ENCODE assay signal across 8 mouse cellular contexts in genomic region chr11:121701244-121701643, GRCm38 (mm10). TPM values are rescaled to one million over a fixed set of nuclear protein-coding genes. Genes with fewer than 3 reads are reported as not detected.
A peak's percentile ranks its signal among the peaks of the same experiment; 100 is the strongest.
DNase-seq lines count a peak whose midpoint lies in the region; ATAC-seq and TF ChIP-seq lines count a peak whose summit lies in the region.

Gene Metrnl (plus strand): TSS chr11:121701544.

- H3K9me3 ChIP-seq in heart, embryonic 10.5 days: no peaks in the 10 kb centered on the region
- H3K9me3 ChIP-seq in limb, embryonic 12.5 days: no peaks in the 10 kb centered on the region
- no peaks in the 10 kb centered on the region for H3K9me3 ChIP-seq in stomach, embryonic 14.5 days (ENCODE audit: control insufficient read depth, low read depth, low read length)

- no peak for ATAC-seq in Patski
- ATAC-seq in limb, embryonic 12.5 days (ENCODE audit: insufficient number of reproducible peaks, insufficient read depth, low FRiP score, low TSS enrichment, low read depth): no peak
- ATAC-seq in stomach, embryonic 14.5 days (ENCODE audit: insufficient number of reproducible peaks, insufficient read depth, low FRiP score, low read depth): no peak

- no peaks in the 10 kb centered on the region for H3K36me3 ChIP-seq in kidney, adult 2 months (ENCODE audit: control insufficient read depth, insufficient read depth, low read length)
- H3K36me3 ChIP-seq in heart, embryonic 10.5 days: no peaks in the 10 kb centered on the region
- H3K36me3 ChIP-seq in limb, embryonic 12.5 days: no peaks in the 10 kb centered on the region
- no peaks in the 10 kb centered on the region for H3K36me3 ChIP-seq in stomach, embryonic 14.5 days (ENCODE audit: control insufficient read depth, insufficient read depth, low read length)

- TF ChIP-seq CTCF in kidney, adult 2 months (conservative IDR thresholded peaks at IDR 0.05; ENCODE audit: insufficient read depth, insufficient read length, low read depth, low read length): no peak
- no peak for TF ChIP-seq CTCF in Patski (IDR thresholded peaks at IDR 0.05)

- H3K4me1 ChIP-seq in kidney, adult 2 months (ENCODE audit: control insufficient read depth, insufficient read depth, low read length): peaks cover 19% of the 10 kb centered on the region
- H3K4me1 ChIP-seq in heart, embryonic 10.5 days: peaks cover 14% of the 10 kb centered on the region; the same call in 1 of the 2 replicates
- H3K4me1 ChIP-seq in limb, embryonic 12.5 days (replicated peaks): peaks cover 25% of the 10 kb centered on the region
- peaks cover 12% of the 10 kb centered on the region; the same call in 1 of the 2 replicates for H3K4me1 ChIP-seq in stomach, embryonic 14.5 days (ENCODE audit: control insufficient read depth, insufficient read depth, low read length)

- CTCF ChIA-PET in Patski (lab: Charles Lee): interaction anchor here (1.4 to 1.9 kb wide), 3 partner anchors 15 to 107 kb away, joined by 5 to 6 read pairs (median 5); no protein-coding TSS in a partner anchor

- in situ Hi-C loops in Patski (cut with MboI; ENCODE audit: low pct_unique_long_range_greater_than_20kb): no loop called here

- H3K4me2 ChIP-seq in limb, embryonic 12.5 days: peak within 1 kb of the TSS; percentile 97
- peak within 1 kb of the TSS; percentile 99 for H3K4me2 ChIP-seq in stomach, embryonic 14.5 days (replicated peaks; ENCODE audit: low read depth, low read length)

- DNase-seq in kidney, adult 2 months: no peak
- DNase-seq in kidney, postnatal 36 days: no peak
- no peak for DNase-seq in Patski (ENCODE audit: low read depth, low spot score)
- no peak for DNase-seq in heart, embryonic 10.5 days (ENCODE audit: low spot score)
- DNase-seq in embryo, embryonic 10.5 days (ENCODE audit: low spot score): no peak
- DNase-seq in urinary bladder, postnatal 36 days (ENCODE audit: low spot score in 2 of 2): no peak

- H3K27me3 ChIP-seq in kidney, adult 2 months (replicated peaks; ENCODE audit: control insufficient read depth, insufficient read depth, low read length): no peaks in the 10 kb centered on the region
- H3K27me3 ChIP-seq in Patski: no peaks in the 10 kb centered on the region
- H3K27me3 ChIP-seq in heart, embryonic 10.5 days (ENCODE audit: insufficient read depth, poor library complexity, severe bottlenecking): peaks cover 57% of the 10 kb centered on the region
- peaks cover 31% of the 10 kb centered on the region for H3K27me3 ChIP-seq in limb, embryonic 12.5 days
- no peaks in the 10 kb centered on the region for H3K27me3 ChIP-seq in stomach, embryonic 14.5 days (ENCODE audit: control insufficient read depth, insufficient read depth, low read length)

- POLR2A ChIA-PET in Patski (lab: Charles Lee): interaction anchor here (1.1 to 4.3 kb wide), 5 partner anchors 10 to 101 kb away, joined by 3 to 16 read pairs (median 3); partner anchors contain the start of gene B3gntl1

- peak within 1 kb of the TSS; percentile 81 for H3K27ac ChIP-seq in kidney, adult 2 months (ENCODE audit: insufficient read depth, low read depth, low read length)
- peak within 1 kb of the TSS; percentile 75 for H3K27ac ChIP-seq in heart, embryonic 10.5 days
- H3K27ac ChIP-seq in limb, embryonic 12.5 days: peak within 1 kb of the TSS; percentile 69; the same call in 1 of the 2 replicates
- peak within 1 kb of the TSS; percentile 72; the same call in 1 of the 2 replicates for H3K27ac ChIP-seq in stomach, embryonic 14.5 days (ENCODE audit: low read length)

- TF ChIP-seq POLR2A in kidney, adult 2 months (IDR thresholded peaks at IDR 0.05; ENCODE audit: low read depth, low read length): no peak

- 96% methylated on average over 5 of the region's 5 CpGs for WGBS in kidney, adult 2 months
- WGBS in heart, embryonic 10.5 days: 82% methylated on average over 5 of the region's 5 CpGs
- 91% methylated on average over 5 of the region's 5 CpGs for WGBS in limb, embryonic 12.5 days
- 86% methylated on average over 5 of the region's 5 CpGs for WGBS in stomach, embryonic 14.5 days

- H3K9ac ChIP-seq in limb, embryonic 12.5 days (replicated peaks): peak within 1 kb of the TSS; percentile 69
- H3K9ac ChIP-seq in stomach, embryonic 14.5 days (replicated peaks; ENCODE audit: low read depth, low read length): peak within 1 kb of the TSS; percentile 69

- H3K4me3 ChIP-seq in kidney, adult 2 months (ENCODE audit: insufficient read depth, low read depth, low read length): peak within 1 kb of the TSS; percentile 84
- peak within 1 kb of the TSS; percentile 76 for H3K4me3 ChIP-seq in heart, embryonic 10.5 days
- H3K4me3 ChIP-seq in limb, embryonic 12.5 days (replicated peaks): peak within 1 kb of the TSS; percentile 72
- H3K4me3 ChIP-seq in stomach, embryonic 14.5 days (ENCODE audit: low read depth, low read length): peak within 1 kb of the TSS; percentile 80

RNA-seq across cellular contexts. Expression of gene Metrnl, which starts in this region (rescaled TPM):
- polyA plus RNA-seq in kidney, adult 2 months (2012; rRNA removed): 42.6 and 49.1 TPM in 2 replicates
- polyA plus RNA-seq in Patski (2021): 89.5 TPM
- 6.3 and 6.4 TPM in 2 replicates for polyA plus RNA-seq in heart, embryonic 10.5 days (2016; fragmentation: Nextera tagmentation; extraction: Ambion mirVana)
- polyA plus RNA-seq in limb, embryonic 12.5 days (2016; fragmentation: Nextera tagmentation; extraction: Ambion mirVana): 7.5 and 9.2 TPM in 2 replicates
- 24.2 and 27.7 TPM in 2 replicates for polyA plus RNA-seq in stomach, embryonic 14.5 days (2014; fragmentation: Nextera tagmentation; extraction: Ambion mirVana)
